Mouse (Mus musculus) left cerebral cortex, adult 6 months (tissue): Measurements from ENCODE around the gene Nudt21. TPM values are rescaled to one million over a fixed set of nuclear protein-coding genes. Genes with fewer than 3 reads are reported as not detected.

Source experiments
- long read RNA-seq, 2 experiments: library from polyadenylated mRNA; unstranded; transcript quantifications; one replicate each; pipeline ENCODE4 v2.0.0; 2019 to 2020
- polyA plus RNA-seq: library from polyadenylated mRNA; unstranded; fragments of <200 nt; fragmentation: Nextera tagmentation; gene quantifications from 2 replicates; pipeline ENCODE4 v1.2.3, GENCODE M21; 2021

Gene Nudt21
- polyA plus RNA-seq = 26.4 and 27.2 TPM in 2 replicates
- long read RNA-seq, experiment 1, full-length matches to known transcripts = 74 of 85 reads
- long read RNA-seq, experiment 1, partial matches to known transcripts = 0 of 85 reads
- long read RNA-seq, experiment 1, other reads (novel, unspliced or antisense) = 11 of 85 reads
- long read RNA-seq, experiment 2, full-length matches to known transcripts = 61 of 93 reads
- long read RNA-seq, experiment 2, partial matches to known transcripts = 1 of 93 reads
- long read RNA-seq, experiment 2, other reads (novel, unspliced or antisense) = 31 of 93 reads

GRCm38 (mm10) chr8:94036944-94037524, at the start of gene Nudt21, which contains the start of gene Ogfod1:
TSS of gene Nudt21 (minus strand) at chr8:94037031.
TSS of gene Ogfod1 (plus strand) at chr8:94037198.

GRCm38 (mm10) chr8:94012013-94012951, 24.5 kb downstream of the Nudt21 start, which contains the start of gene Amfr:
TSS of gene Amfr (minus strand) at chr8:94012842.

Other genes with a start within 250 kb of the Nudt21 start
- 142 and 252 TPM in 2 replicates for gene Gnao1, start 227.1 kb downstream of the Nudt21 start, polyA plus RNA-seq
- gene Amfr, start 24.2 kb downstream of the Nudt21 start, polyA plus RNA-seq = 37.2 and 80.5 TPM in 2 replicates
- 45.5 and 56.9 TPM in 2 replicates for gene Ogfod1, start 167 bp upstream of the Nudt21 start, polyA plus RNA-seq
- 11.4 and 11.5 TPM in 2 replicates for gene Bbs2, start 61.9 kb upstream of the Nudt21 start, polyA plus RNA-seq
- not detected in 2 replicates for gene Mt4, start 100.2 kb upstream of the Nudt21 start, polyA plus RNA-seq
- 1,224 and 1,264 TPM in 2 replicates for gene Mt3, start 115.6 kb upstream of the Nudt21 start, polyA plus RNA-seq
- gene Mt2, start 135.6 kb upstream of the Nudt21 start, polyA plus RNA-seq = 241 and 320 TPM in 2 replicates
- gene Mt1, start 142.1 kb upstream of the Nudt21 start, polyA plus RNA-seq = 1,102 and 1,154 TPM in 2 replicates
- 8.2 and 9.8 TPM in 2 replicates for gene Nup93, start 177.5 kb upstream of the Nudt21 start, polyA plus RNA-seq